8 mouse cellular contexts compared by ENCODE assay signal in the genomic region with DNA sequence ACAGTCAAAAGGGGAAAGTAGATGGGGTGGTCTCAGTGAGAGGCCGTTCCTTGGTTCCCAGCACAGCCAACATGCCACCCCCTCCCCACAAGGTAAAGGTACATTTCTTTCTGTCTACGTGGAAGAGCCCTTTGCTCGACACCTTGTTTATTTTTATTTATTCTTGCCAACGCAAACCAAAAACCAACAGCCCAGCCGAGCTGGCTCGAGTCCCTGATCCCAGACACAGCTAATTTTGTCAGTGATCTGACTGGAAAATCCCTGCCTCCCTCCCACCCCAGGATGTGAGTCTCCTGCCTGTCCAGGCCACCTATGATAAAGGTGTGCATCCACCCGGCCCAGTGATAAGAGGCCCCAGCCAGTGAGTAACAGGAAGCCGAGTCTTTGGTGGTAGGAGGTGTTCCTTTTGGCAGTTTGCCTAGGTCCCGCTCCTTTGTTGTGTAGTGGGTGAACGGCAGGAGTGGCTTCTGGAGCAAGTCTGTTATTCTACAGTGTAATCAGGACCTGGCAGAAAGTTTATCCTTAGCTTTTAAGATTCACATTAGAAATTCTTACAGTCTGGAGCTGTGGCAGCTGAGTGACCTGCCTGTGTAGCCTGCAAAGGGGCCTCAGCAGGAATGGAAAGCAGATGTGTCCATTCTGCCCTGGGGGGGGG. TPM values are rescaled to one million over a fixed set of nuclear protein-coding genes. Genes with fewer than 3 reads are reported as not detected.
DNase-seq lines count a peak whose midpoint lies in the region; ATAC-seq and TF ChIP-seq lines count a peak whose summit lies in the region.

No protein-coding gene starts in this region.

- peaks cover 39% of the 10 kb centered on the region for H3K4me1 ChIP-seq in G1E (ENCODE audit: insufficient read depth, low read depth, low read length)
- H3K4me1 ChIP-seq in erythroblast, embryonic 14.5 days (ENCODE audit: control insufficient read depth): peaks cover 35% of the 10 kb centered on the region
- peaks cover 50% of the 10 kb centered on the region for H3K4me1 ChIP-seq in liver, embryonic 13.5 days (replicated peaks)
- H3K4me1 ChIP-seq in stomach, postnatal 0 days (replicated peaks; ENCODE audit: control insufficient read depth, insufficient read depth): peaks cover 3% of the 10 kb centered on the region

- ATAC-seq in G1E (ENCODE audit: extremely low read depth, insufficient number of reproducible peaks, low FRiP score, poor library complexity, severe bottlenecking): peak; percentile 31
- ATAC-seq in inflammation-experienced regulatory T-cells, adult 6 months: peak; percentile 81
- ATAC-seq in liver, embryonic 13.5 days (ENCODE audit: low read depth): peak; percentile 83
- peak; percentile 90 for ATAC-seq in stomach, postnatal 0 days (ENCODE audit: low FRiP score, low TSS enrichment)

- no peaks in the 10 kb centered on the region for H3K27me3 ChIP-seq in G1E (ENCODE audit: insufficient read depth, low read length)
- H3K27me3 ChIP-seq in erythroblast, embryonic 14.5 days (ENCODE audit: control insufficient read depth): no peaks in the 10 kb centered on the region
- no peaks in the 10 kb centered on the region for H3K27me3 ChIP-seq in liver, embryonic 13.5 days
- H3K27me3 ChIP-seq in stomach, postnatal 0 days (ENCODE audit: control insufficient read depth, insufficient read depth, low read length): no peaks in the 10 kb centered on the region

- no peak for TF ChIP-seq CTCF in G1E (IDR thresholded peaks at IDR 0.05; ENCODE audit: low read depth, low read length)
- TF ChIP-seq CTCF in stomach, postnatal 0 days (IDR thresholded peaks at IDR 0.05; ENCODE audit: low read depth): no peak

- peak; percentile 20 for DNase-seq in cerebellum, adult 11-12 months
- no peak for DNase-seq in cerebellum, adult 8-10 months
- DNase-seq in G1E (ENCODE audit: low spot score): peak; percentile 38
- DNase-seq in liver, embryonic 13.5 days: peak; percentile 30
- DNase-seq in stomach, postnatal 0 days (ENCODE audit: low spot score): peak; percentile 78
- no peak for DNase-seq in B cell, adult 2 months

- H3K36me3 ChIP-seq in G1E (replicated peaks): peaks cover 43% of the 10 kb centered on the region
- peaks cover 20% of the 10 kb centered on the region for H3K36me3 ChIP-seq in erythroblast, embryonic 14.5 days (ENCODE audit: control insufficient read depth)
- H3K36me3 ChIP-seq in liver, embryonic 13.5 days: peaks cover 13% of the 10 kb centered on the region; the same call in 1 of the 2 replicates
- H3K36me3 ChIP-seq in stomach, postnatal 0 days (ENCODE audit: control insufficient read depth, insufficient read depth, low read length): no peaks in the 10 kb centered on the region

- peak overlapping the region; percentile 84 for H3K27ac ChIP-seq in liver, embryonic 13.5 days
- peak overlapping the region; percentile 53 for H3K27ac ChIP-seq in stomach, postnatal 0 days (replicated peaks)

- TF ChIP-seq EP300 in stomach, postnatal 0 days (optimal IDR thresholded peaks at IDR 0.05): no peak

- H3K4me3 ChIP-seq in G1E (ENCODE audit: low read depth, low read length): peak overlapping the region; percentile 57; the same call in 1 of the 2 replicates
- H3K4me3 ChIP-seq in erythroblast, embryonic 14.5 days (replicated peaks): peak overlapping the region; percentile 16
- H3K4me3 ChIP-seq in liver, embryonic 13.5 days (replicated peaks): 0 out of 2 replicates have a peak overlapping the region, but pooled peaks have one; percentile 10
- no peak overlapping the region for H3K4me3 ChIP-seq in stomach, postnatal 0 days (ENCODE audit: low read depth, low read length)

- WGBS in liver, embryonic 13.5 days (ENCODE audit: insufficient replicate concordance): 36% methylated on average over 10 of the region's 10 CpGs
- WGBS in stomach, postnatal 0 days: 25% methylated on average over 10 of the region's 10 CpGs

- H3K9ac ChIP-seq in liver, embryonic 13.5 days: peak overlapping the region; percentile 44
- no peak overlapping the region for H3K9ac ChIP-seq in stomach, postnatal 0 days (ENCODE audit: low read length)

- H3K9me3 ChIP-seq in G1E (replicated peaks): no peaks in the 10 kb centered on the region
- H3K9me3 ChIP-seq in erythroblast, embryonic 14.5 days (ENCODE audit: control insufficient read depth, low read length): no peaks in the 10 kb centered on the region
- H3K9me3 ChIP-seq in liver, embryonic 13.5 days (replicated peaks): no peaks in the 10 kb centered on the region
- no peaks in the 10 kb centered on the region for H3K9me3 ChIP-seq in stomach, postnatal 0 days (ENCODE audit: control insufficient read depth, low read length)

- peak overlapping the region; percentile 53 for H3K4me2 ChIP-seq in liver, embryonic 13.5 days
- H3K4me2 ChIP-seq in stomach, postnatal 0 days (replicated peaks; ENCODE audit: low read depth): no peak overlapping the region

RNA-seq across cellular contexts. Expression of a gene that starts 36.6 kb away (rescaled TPM):
- total RNA-seq in G1E (2014; fragmentation: Nextera tagmentation): 28.3 and 34.5 TPM in 2 replicates
- 7.4 and 7.5 TPM in 2 replicates for total RNA-seq in G1E (2017)
- 1.1 and 1.4 TPM in 2 replicates for polyA plus RNA-seq in G1E (2012)
- polyA plus RNA-seq in erythroblast, embryonic 14.5 days (2012): 0.04 TPM in 2 replicates
- polyA plus RNA-seq in inflammation-experienced regulatory T-cells, adult 6 months (2017; shearing (Covaris generic)): 1 to 10 TPM in 2 of 3 experiments, under 1 TPM in 1; 0.50 to 1.6 (median 1.5) TPM
- polyA plus RNA-seq in liver, embryonic 13.5 days (2015; fragmentation: Nextera tagmentation; extraction: Ambion mirVana): 2.4 and 3.0 TPM in 2 replicates
- 1.7 and 2.2 TPM in 2 replicates for polyA plus RNA-seq in stomach, postnatal 0 days (2015; fragmentation: Nextera tagmentation; extraction: Ambion mirVana)

RNA-seq across cellular contexts. Expression of a gene that starts 36.8 kb away (rescaled TPM):
- 30.6 and 35.7 TPM in 2 replicates for total RNA-seq in G1E (2014; fragmentation: Nextera tagmentation)
- 13.2 and 13.4 TPM in 2 replicates for total RNA-seq in G1E (2017)
- polyA plus RNA-seq in G1E (2012): 2.9 and 3.5 TPM in 2 replicates
- polyA plus RNA-seq in erythroblast, embryonic 14.5 days (2012): 0.73 and 0.83 TPM in 2 replicates
- 10 to 100 TPM; 10.3 to 13.7 (median 10.3) TPM for polyA plus RNA-seq in inflammation-experienced regulatory T-cells, adult 6 months (2017; shearing (Covaris generic))
- polyA plus RNA-seq in liver, embryonic 13.5 days (2015; fragmentation: Nextera tagmentation; extraction: Ambion mirVana): 11.3 and 16.2 TPM in 2 replicates
- polyA plus RNA-seq in stomach, postnatal 0 days (2015; fragmentation: Nextera tagmentation; extraction: Ambion mirVana): 13.2 and 14.5 TPM in 2 replicates

Comparison
In these comparisons a context has a peak if more than half of its experiments do, and no peak if none do; other contexts are left out.
1. DNase-seq: peak in cerebellum, adult 11-12 months (single experiment), G1E (single experiment), liver, embryonic 13.5 days (single experiment) and stomach, postnatal 0 days (single experiment); none in cerebellum, adult 8-10 months (single experiment) and B cell, adult 2 months (0 of 2).
2. ATAC-seq: peak in every context shown above with its lines; median percentile 90 in stomach, postnatal 0 days; 83 in liver, embryonic 13.5 days; 81 in inflammation-experienced regulatory T-cells, adult 6 months; 31 in G1E.